Mouse (Mus musculus) sigmoid colon, adult 10 weeks (tissue): ENCODE data around the gene Snx9. TPM values are rescaled to one million over a fixed set of nuclear protein-coding genes. Genes with fewer than 3 reads are reported as not detected.

ENCODE experiments used
- polyA plus RNA-seq: library from polyadenylated mRNA; stranded (reverse); fragments of 350-450 nt; fragmentation: Illumina TruSeq; extraction: RNeasy Lipid Tissue Mini Kit (QIAGEN cat#74804); gene quantifications from one replicate; pipeline ENCODE4 v1.2.3, GENCODE M21; 2014; ENCODE audit warnings: low read depth, low replicate concordance

The Snx9 gene
- polyA plus RNA-seq = 67.6 TPM

GRCm38 (mm10) chr17:5841128-5841942 is at the start of gene Snx9:
Snx9 (plus strand) TSS chr17:5841329.

GRCm38 (mm10) chr17:5941230-5942043 is 100.3 kb downstream of the Snx9 start, which contains the start of gene Synj2:
Synj2 (plus strand) TSS chr17:5941280.

Other genes with a start within 250 kb of the Snx9 start
- 14.0 TPM for gene Synj2, start 100.0 kb downstream of the Snx9 start, polyA plus RNA-seq
- gene Serac1, start 238.4 kb downstream of the Snx9 start, polyA plus RNA-seq = 6.9 TPM
- 33.6 TPM for gene Gtf2h5, start 238.5 kb downstream of the Snx9 start, polyA plus RNA-seq